Mouse (Mus musculus): ENCODE measurements around the gene Ndufaf2. TPM values are rescaled to one million over a fixed set of nuclear protein-coding genes. Genes with fewer than 3 reads are reported as not detected.

The Ndufaf2 gene
- total RNA-seq, 2 experiments from 2014 or later: 92.5 to 107 TPM

- ATAC-seq (replicated peaks; ENCODE audit: low FRiP score, low TSS enrichment, poor library complexity, severe bottlenecking): no peak
Observed at GRCm38 (mm10) chr13:107983231-107983847, 175.1 kb downstream of the Ndufaf2 start.

GRCm38 (mm10) chr13:107979461-107979860 is 179.0 kb downstream of the Ndufaf2 start:
- ATAC-seq (replicated peaks; ENCODE audit: low FRiP score, low TSS enrichment, poor library complexity, severe bottlenecking): no peak

- ATAC-seq (replicated peaks; ENCODE audit: low FRiP score, low TSS enrichment, poor library complexity, severe bottlenecking): no peak
Observed at GRCm38 (mm10) chr13:107976886-107977656, 181.4 kb downstream of the Ndufaf2 start.

GRCm38 (mm10) chr13:107972451-107972850 is 186.0 kb downstream of the Ndufaf2 start:
- ATAC-seq (replicated peaks; ENCODE audit: low FRiP score, low TSS enrichment, poor library complexity, severe bottlenecking): no peak

GRCm38 (mm10) chr13:107971868-107972267 is 186.6 kb downstream of the Ndufaf2 start:
- no peak for ATAC-seq (replicated peaks; ENCODE audit: low FRiP score, low TSS enrichment, poor library complexity, severe bottlenecking)

- no peak for ATAC-seq (replicated peaks; ENCODE audit: low FRiP score, low TSS enrichment, poor library complexity, severe bottlenecking)
Observed at GRCm38 (mm10) chr13:107970422-107971142, 187.8 kb downstream of the Ndufaf2 start.

GRCm38 (mm10) chr13:107969961-107970391 is 188.4 kb downstream of the Ndufaf2 start:
- ATAC-seq (replicated peaks; ENCODE audit: low FRiP score, low TSS enrichment, poor library complexity, severe bottlenecking): no peak

- ATAC-seq (replicated peaks; ENCODE audit: low FRiP score, low TSS enrichment, poor library complexity, severe bottlenecking): no peak
Observed at GRCm38 (mm10) chr13:107964616-107965015, 193.8 kb downstream of the Ndufaf2 start.

- ATAC-seq (replicated peaks; ENCODE audit: low FRiP score, low TSS enrichment, poor library complexity, severe bottlenecking): no peak
Observed at GRCm38 (mm10) chr13:107963471-107963870, 195.0 kb downstream of the Ndufaf2 start.

GRCm38 (mm10) chr13:107962741-107963140 is 195.7 kb downstream of the Ndufaf2 start:
- ATAC-seq (replicated peaks; ENCODE audit: low FRiP score, low TSS enrichment, poor library complexity, severe bottlenecking): no peak

- no peak for ATAC-seq (replicated peaks; ENCODE audit: low FRiP score, low TSS enrichment, poor library complexity, severe bottlenecking)
Observed at GRCm38 (mm10) chr13:107961972-107962371, 196.5 kb downstream of the Ndufaf2 start.

GRCm38 (mm10) chr13:107961501-107961900 is 196.9 kb downstream of the Ndufaf2 start:
- ATAC-seq (replicated peaks; ENCODE audit: low FRiP score, low TSS enrichment, poor library complexity, severe bottlenecking): no peak

GRCm38 (mm10) chr13:107960549-107960948 is 197.9 kb downstream of the Ndufaf2 start:
- ATAC-seq (replicated peaks; ENCODE audit: low FRiP score, low TSS enrichment, poor library complexity, severe bottlenecking): no peak

GRCm38 (mm10) chr13:107959891-107960290 is 198.5 kb downstream of the Ndufaf2 start:
- ATAC-seq (replicated peaks; ENCODE audit: low FRiP score, low TSS enrichment, poor library complexity, severe bottlenecking): no peak

GRCm38 (mm10) chr13:107956246-107956645 is 202.2 kb downstream of the Ndufaf2 start:
- ATAC-seq (replicated peaks; ENCODE audit: low FRiP score, low TSS enrichment, poor library complexity, severe bottlenecking): no peak

- ATAC-seq (replicated peaks; ENCODE audit: low FRiP score, low TSS enrichment, poor library complexity, severe bottlenecking): peak; percentile 89
Observed at GRCm38 (mm10) chr13:107955327-107956110, 202.9 kb downstream of the Ndufaf2 start.

- ATAC-seq (replicated peaks; ENCODE audit: low FRiP score, low TSS enrichment, poor library complexity, severe bottlenecking): no peak
Observed at GRCm38 (mm10) chr13:107954445-107955261, 203.8 kb downstream of the Ndufaf2 start.

- no peak for ATAC-seq (replicated peaks; ENCODE audit: low FRiP score, low TSS enrichment, poor library complexity, severe bottlenecking)
Observed at GRCm38 (mm10) chr13:107954100-107954444, 204.4 kb downstream of the Ndufaf2 start.
